Mouse (Mus musculus): Measurements from ENCODE around the gene Crtap. TPM values are rescaled to one million over a fixed set of nuclear protein-coding genes. Genes with fewer than 3 reads are reported as not detected.

Gene Crtap
- 74.4 TPM for polyA plus RNA-seq (2014; fragmentation: Illumina TruSeq; extraction: RNeasy Lipid Tissue Mini Kit (QIAGEN cat#74804))

GRCm38 (mm10) chr9:114389905-114390748, at the start of gene Crtap:
Gene Crtap (minus strand): TSS chr9:114390675.

DNA sequence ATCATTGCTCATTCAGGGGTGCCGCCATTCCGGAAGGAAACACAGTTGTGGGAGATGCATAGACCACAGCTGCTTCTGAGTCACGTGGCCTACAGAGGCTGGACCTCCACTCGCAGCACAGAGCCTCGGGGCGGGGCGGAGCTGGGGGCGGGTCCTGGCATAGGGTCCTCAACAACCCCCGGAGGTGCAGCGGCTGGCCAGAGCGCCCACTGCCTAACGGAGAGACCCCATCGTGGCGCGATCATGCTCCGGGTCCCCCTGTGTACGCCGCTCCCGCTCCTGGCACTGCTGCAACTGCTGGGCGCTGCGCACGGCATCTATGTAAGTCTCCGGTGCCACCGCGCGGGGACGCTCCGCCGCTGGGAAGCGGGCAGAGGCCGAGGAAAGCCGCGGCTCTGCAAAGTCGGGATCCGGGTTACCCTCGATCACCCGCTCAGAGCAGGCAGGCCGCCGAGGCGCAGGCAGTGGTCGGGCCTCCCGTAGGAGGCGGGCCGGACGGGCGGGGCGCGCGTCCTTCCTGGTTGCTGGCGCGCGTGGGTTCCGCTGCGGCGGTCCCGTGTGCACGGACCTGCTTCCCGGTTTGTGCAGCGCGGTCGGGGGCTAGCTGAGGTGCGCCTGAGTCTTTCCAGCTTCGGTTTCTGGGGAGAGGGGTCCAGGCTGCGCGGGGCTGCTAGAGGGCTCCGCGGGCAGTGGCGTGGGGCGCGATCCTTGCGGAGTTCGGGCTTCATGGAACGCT, 10.6 kb upstream of the Crtap start, which contains the start of the genes Glb1 and Tmppe:
Gene Glb1, plus strand, starts transcription at position 128 of the 736 bp plus-strand sequence.
Gene Tmppe, plus strand, starts transcription at position 157 of the 736 bp plus-strand sequence.

DNA sequence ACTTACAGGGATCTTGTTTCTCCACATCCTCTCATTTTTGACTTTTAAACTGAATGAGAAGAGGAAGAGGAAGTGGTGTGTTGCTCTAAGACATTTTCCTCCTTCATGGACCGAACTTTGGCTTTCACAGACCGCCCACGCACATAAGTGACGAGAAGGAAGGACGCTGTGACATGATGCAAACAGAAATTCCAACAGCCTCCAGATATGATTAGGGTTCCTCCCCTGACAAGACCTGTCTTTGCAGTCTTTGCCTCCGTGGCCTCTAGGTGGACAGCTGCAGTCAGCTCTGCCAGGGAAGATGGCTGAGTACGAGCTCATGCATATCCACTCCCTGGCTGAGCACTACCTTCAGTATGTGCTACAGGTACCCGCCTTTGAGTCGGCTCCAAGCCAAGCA, 60.6 kb downstream of the Crtap start, which contains the start of gene Bcl2a1c:
Gene Bcl2a1c, plus strand, starts transcription at position 281 of the 400 bp plus-strand sequence.

Other genes starting within 250 kb of the Crtap start
- not detected for gene Bcl2a1c, start 60.5 kb downstream of the Crtap start, polyA plus RNA-seq (2014; fragmentation: Illumina TruSeq; extraction: RNeasy Lipid Tissue Mini Kit (QIAGEN cat#74804))
- gene Glb1, start 10.4 kb upstream of the Crtap start, polyA plus RNA-seq (2014; fragmentation: Illumina TruSeq; extraction: RNeasy Lipid Tissue Mini Kit (QIAGEN cat#74804)) = 13.7 TPM
- 1.2 TPM for gene Tmppe, start 10.4 kb upstream of the Crtap start, polyA plus RNA-seq (2014; fragmentation: Illumina TruSeq; extraction: RNeasy Lipid Tissue Mini Kit (QIAGEN cat#74804))
- not detected for gene Ccr4, start 114.2 kb upstream of the Crtap start, polyA plus RNA-seq (2014; fragmentation: Illumina TruSeq; extraction: RNeasy Lipid Tissue Mini Kit (QIAGEN cat#74804))
- gene C130032M10Rik, start 125.0 kb upstream of the Crtap start, polyA plus RNA-seq (2014; fragmentation: Illumina TruSeq; extraction: RNeasy Lipid Tissue Mini Kit (QIAGEN cat#74804)) = not detected
- 0.37 TPM for gene Trim71, start 173.7 kb upstream of the Crtap start, polyA plus RNA-seq (2014; fragmentation: Illumina TruSeq; extraction: RNeasy Lipid Tissue Mini Kit (QIAGEN cat#74804))
- gene Cnot10, start 249.5 kb upstream of the Crtap start, polyA plus RNA-seq (2014; fragmentation: Illumina TruSeq; extraction: RNeasy Lipid Tissue Mini Kit (QIAGEN cat#74804)) = 52.4 TPM